Mouse (Mus musculus): ENCODE data around the gene Exosc6.
"Not testable (repeated sequence)": the region's sequence is repeated elsewhere in the genome, so short reads cannot be mapped to it uniquely, and the experiment has no call there.

The Exosc6 gene

GRCm38 (mm10) chr8:111058946-111059572 is 2.9 kb downstream of the Exosc6 start:
- DNase-seq (ENCODE audit: extremely low read depth, low read depth, low spot score): no peak

GRCm38 (mm10) chr8:111061688-111062071 is 5.5 kb downstream of the Exosc6 start:
- no peak for DNase-seq (ENCODE audit: extremely low read depth, low read depth, low spot score)

GRCm38 (mm10) chr8:111062072-111062757 is 6.1 kb downstream of the Exosc6 start:
- no peak for DNase-seq (ENCODE audit: extremely low read depth, low read depth, low spot score)

GRCm38 (mm10) chr8:111062893-111063292 is 6.8 kb downstream of the Exosc6 start:
- no peak for DNase-seq (ENCODE audit: extremely low read depth, low read depth, low spot score)

GRCm38 (mm10) chr8:111066308-111066707 is 10.2 kb downstream of the Exosc6 start:
- DNase-seq (ENCODE audit: extremely low read depth, low read depth, low spot score): no peak

GRCm38 (mm10) chr8:111067439-111067838 is 11.3 kb downstream of the Exosc6 start:
- DNase-seq (ENCODE audit: extremely low read depth, low read depth, low spot score): no peak

- DNase-seq (ENCODE audit: extremely low read depth, low read depth, low spot score): not testable (repeated sequence)
Observed at GRCm38 (mm10) chr8:111068660-111069059, 12.5 kb downstream of the Exosc6 start.

GRCm38 (mm10) chr8:111075926-111076325 is 19.8 kb downstream of the Exosc6 start:
- DNase-seq (ENCODE audit: extremely low read depth, low read depth, low spot score): no peak

GRCm38 (mm10) chr8:111079461-111079860 is 23.3 kb downstream of the Exosc6 start:
- DNase-seq (ENCODE audit: extremely low read depth, low read depth, low spot score): no peak

GRCm38 (mm10) chr8:111079861-111080271 is 23.7 kb downstream of the Exosc6 start:
- no peak for DNase-seq (ENCODE audit: extremely low read depth, low read depth, low spot score)

- no peak for DNase-seq (ENCODE audit: extremely low read depth, low read depth, low spot score)
Observed at GRCm38 (mm10) chr8:111081580-111082258, 25.6 kb downstream of the Exosc6 start.

- not testable (repeated sequence) for DNase-seq (ENCODE audit: extremely low read depth, low read depth, low spot score)
Observed at GRCm38 (mm10) chr8:111083936-111084335, 27.8 kb downstream of the Exosc6 start.

GRCm38 (mm10) chr8:111090126-111090525 is 34.0 kb downstream of the Exosc6 start:
- no peak for DNase-seq (ENCODE audit: extremely low read depth, low read depth, low spot score)

GRCm38 (mm10) chr8:111091706-111092105 is 35.6 kb downstream of the Exosc6 start:
- DNase-seq (ENCODE audit: extremely low read depth, low read depth, low spot score): no peak

- not testable (repeated sequence) for DNase-seq (ENCODE audit: extremely low read depth, low read depth, low spot score)
Observed at GRCm38 (mm10) chr8:111092326-111092725, 36.2 kb downstream of the Exosc6 start, which contains the start of gene Clec18a. Gene Clec18a (minus strand): TSS chr8:111092426.

GRCm38 (mm10) chr8:111093865-111094718 is 38.0 kb downstream of the Exosc6 start, which contains the start of gene Pdpr:
Gene Pdpr (plus strand): TSS chr8:111094630.
- no peak for DNase-seq (ENCODE audit: extremely low read depth, low read depth, low spot score)

GRCm38 (mm10) chr8:111094719-111095302 is 38.7 kb downstream of the Exosc6 start:
- not testable (repeated sequence) for DNase-seq (ENCODE audit: extremely low read depth, low read depth, low spot score)

Measured in fat pad, adult 2 months (tissue).